Mouse (Mus musculus): Measurements from ENCODE around the gene Krt77. TPM values are rescaled to one million over a fixed set of nuclear protein-coding genes. Genes with fewer than 3 reads are reported as not detected.

The Krt77 gene
- polyA plus RNA-seq, 1 experiment = 2.7 TPM

DNA sequence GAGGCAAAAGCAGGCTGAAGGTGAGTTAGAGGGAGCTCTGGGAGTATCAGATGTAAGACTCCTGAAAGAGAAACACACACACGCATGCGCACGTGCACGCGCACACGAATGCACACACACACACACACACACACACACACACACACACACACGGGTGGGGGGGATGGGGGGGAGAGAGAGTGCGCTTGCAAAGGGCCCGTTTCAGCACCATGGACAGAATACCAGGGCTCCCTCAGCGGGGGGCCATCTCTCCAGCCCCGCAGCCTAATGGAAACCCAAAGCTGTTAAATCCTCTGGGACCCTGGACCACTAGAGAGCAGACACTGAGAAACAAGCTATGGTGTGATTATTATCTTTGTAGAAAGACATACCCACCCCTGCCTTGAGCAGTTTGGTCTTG lies 10.3 kb upstream of the Krt77 start:
- Histone ChIP-seq H3K4me1 (replicated peaks; ENCODE audit: control insufficient read depth, insufficient read depth, low read length) (no peaks in the 10 kb centered on the region), H3K4me3 (ENCODE audit: control insufficient read depth, insufficient read depth, low read length) (no peak overlapping the region), H3K27me3 (ENCODE audit: control insufficient read depth, insufficient read depth, low read length) (no peaks in the 10 kb centered on the region), H3K27ac (ENCODE audit: control insufficient read depth, insufficient read depth, low read length) (no peak overlapping the region), H3K36me3 (ENCODE audit: control insufficient read depth, insufficient read depth, low read length) (no peaks in the 10 kb centered on the region)
- no peak for DNase-seq
- 35% methylated on average over 11 of the region's 11 CpGs for WGBS
- TF ChIP-seq POLR2A (IDR thresholded peaks at IDR 0.05; ENCODE audit: control insufficient read depth, extremely low read depth, insufficient read depth, low read length, poor library complexity) (no peak), CTCF (IDR thresholded peaks at IDR 0.05; ENCODE audit: borderline replicate concordance, control insufficient read depth, extremely low read depth, insufficient read depth, low read length, poor library complexity) (no peak)

DNA sequence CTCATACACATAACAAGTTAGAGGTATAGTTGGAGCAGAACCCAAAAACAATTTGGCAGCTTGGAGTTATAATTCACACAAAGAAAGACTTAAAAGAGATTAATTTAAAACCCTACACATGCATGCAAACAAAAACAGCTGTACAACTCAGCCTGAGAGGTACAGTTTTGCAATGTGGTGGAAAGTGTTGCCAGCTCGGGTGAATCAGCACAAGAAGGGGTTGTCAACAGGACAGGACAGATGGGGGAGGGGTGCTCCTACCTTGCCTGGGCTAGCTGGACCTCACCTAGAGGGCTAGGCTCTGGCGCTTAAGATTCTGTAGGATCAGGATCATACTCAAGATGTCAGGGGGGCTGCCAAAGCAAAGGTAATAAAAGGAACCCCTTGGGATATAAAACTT lies 8.5 kb upstream of the Krt77 start:
- TF ChIP-seq CTCF (IDR thresholded peaks at IDR 0.05; ENCODE audit: borderline replicate concordance, control insufficient read depth, extremely low read depth, insufficient read depth, low read length, poor library complexity) (no peak), POLR2A (IDR thresholded peaks at IDR 0.05; ENCODE audit: control insufficient read depth, extremely low read depth, insufficient read depth, low read length, poor library complexity) (no peak)
- DNase-seq = no peak
- WGBS = 59% methylated on average over 2 of the region's 2 CpGs
- H3K4me1 ChIP-seq (replicated peaks; ENCODE audit: control insufficient read depth, insufficient read depth, low read length) = no peaks in the 10 kb centered on the region
- H3K4me3 ChIP-seq (ENCODE audit: control insufficient read depth, insufficient read depth, low read length) = no peak overlapping the region
- H3K27ac ChIP-seq (ENCODE audit: control insufficient read depth, insufficient read depth, low read length) = no peak overlapping the region
- H3K27me3 ChIP-seq (ENCODE audit: control insufficient read depth, insufficient read depth, low read length) = no peaks in the 10 kb centered on the region
- no peaks in the 10 kb centered on the region for H3K36me3 ChIP-seq (ENCODE audit: control insufficient read depth, insufficient read depth, low read length)

- no peaks in the 10 kb centered on the region for H3K27me3 ChIP-seq (ENCODE audit: control insufficient read depth, insufficient read depth, low read length)
- 88% methylated on average over 1 of the region's 1 CpGs for WGBS
- H3K4me1 ChIP-seq (replicated peaks; ENCODE audit: control insufficient read depth, insufficient read depth, low read length) = no peaks in the 10 kb centered on the region
- no peak for DNase-seq
- H3K27ac ChIP-seq (ENCODE audit: control insufficient read depth, insufficient read depth, low read length) = no peak overlapping the region
- H3K36me3 ChIP-seq (ENCODE audit: control insufficient read depth, insufficient read depth, low read length) = no peaks in the 10 kb centered on the region
- TF ChIP-seq POLR2A (IDR thresholded peaks at IDR 0.05; ENCODE audit: control insufficient read depth, extremely low read depth, insufficient read depth, low read length, poor library complexity) (no peak), CTCF (IDR thresholded peaks at IDR 0.05; ENCODE audit: borderline replicate concordance, control insufficient read depth, extremely low read depth, insufficient read depth, low read length, poor library complexity) (no peak)
- H3K4me3 ChIP-seq (ENCODE audit: control insufficient read depth, insufficient read depth, low read length) = no peak overlapping the region
These were observed 4.9 kb upstream of the Krt77 start for GRCm38 (mm10) chr15:101874383-101874782.

DNA sequence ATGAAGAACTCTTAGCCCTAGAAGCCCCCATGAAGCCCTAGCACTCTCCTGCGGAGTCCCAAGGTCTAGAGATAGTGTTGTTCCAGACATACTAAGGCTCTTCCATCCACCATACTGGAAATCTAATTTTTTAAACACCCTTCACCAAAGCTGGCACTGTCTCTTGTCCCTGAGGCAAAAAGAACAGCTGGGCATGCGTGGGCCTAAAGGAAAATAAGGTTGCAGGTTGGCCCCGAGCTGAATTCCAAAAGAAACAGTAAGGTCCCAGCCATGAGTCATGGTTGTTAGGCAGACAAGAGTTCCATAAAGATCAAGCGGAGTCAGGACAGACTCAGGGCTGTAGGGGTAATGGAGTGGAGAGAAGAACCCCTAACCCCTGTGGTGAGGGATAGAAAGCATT lies 3.7 kb upstream of the Krt77 start:
- no peak for TF ChIP-seq POLR2A (IDR thresholded peaks at IDR 0.05; ENCODE audit: control insufficient read depth, extremely low read depth, insufficient read depth, low read length, poor library complexity)
- no peak for TF ChIP-seq CTCF (IDR thresholded peaks at IDR 0.05; ENCODE audit: borderline replicate concordance, control insufficient read depth, extremely low read depth, insufficient read depth, low read length, poor library complexity)
- H3K27me3 ChIP-seq (ENCODE audit: control insufficient read depth, insufficient read depth, low read length) = no peaks in the 10 kb centered on the region
- no peak overlapping the region for H3K4me3 ChIP-seq (ENCODE audit: control insufficient read depth, insufficient read depth, low read length)
- WGBS = 84% methylated on average over 4 of the region's 4 CpGs
- DNase-seq = no peak
- H3K27ac ChIP-seq (ENCODE audit: control insufficient read depth, insufficient read depth, low read length) = no peak overlapping the region
- H3K36me3 ChIP-seq (ENCODE audit: control insufficient read depth, insufficient read depth, low read length) = no peaks in the 10 kb centered on the region
- no peaks in the 10 kb centered on the region for H3K4me1 ChIP-seq (replicated peaks; ENCODE audit: control insufficient read depth, insufficient read depth, low read length)

DNA sequence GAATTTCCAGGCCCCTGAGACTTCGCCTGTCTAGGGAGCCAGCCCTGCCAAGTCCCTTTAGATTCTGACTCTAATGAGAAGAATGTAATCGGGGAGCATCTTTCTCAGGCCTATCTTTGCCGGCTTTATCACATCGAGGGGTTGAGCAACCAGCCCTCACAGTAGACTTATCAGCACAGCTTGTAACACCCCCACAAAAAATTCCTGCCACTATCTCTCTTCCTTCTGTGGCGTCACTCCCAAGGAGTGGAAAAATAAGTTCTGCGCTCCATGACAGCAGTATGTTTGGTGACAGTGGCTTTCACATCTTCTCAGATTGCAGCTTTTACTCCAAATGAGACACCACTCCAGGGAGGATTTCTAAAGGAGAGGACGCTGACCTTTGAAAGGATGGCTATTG lies 2.8 kb downstream of the Krt77 start:
- H3K4me1 ChIP-seq (replicated peaks; ENCODE audit: control insufficient read depth, insufficient read depth, low read length) = no peaks in the 10 kb centered on the region
- no peak for DNase-seq
- H3K27ac ChIP-seq (ENCODE audit: control insufficient read depth, insufficient read depth, low read length) = no peak overlapping the region
- TF ChIP-seq CTCF (IDR thresholded peaks at IDR 0.05; ENCODE audit: borderline replicate concordance, control insufficient read depth, extremely low read depth, insufficient read depth, low read length, poor library complexity) = no peak
- no peak for TF ChIP-seq POLR2A (IDR thresholded peaks at IDR 0.05; ENCODE audit: control insufficient read depth, extremely low read depth, insufficient read depth, low read length, poor library complexity)
- H3K36me3 ChIP-seq (ENCODE audit: control insufficient read depth, insufficient read depth, low read length) = no peaks in the 10 kb centered on the region
- 89% methylated on average over 7 of the region's 7 CpGs for WGBS
- 0 out of 2 replicates have a peak, but pooled peaks cover 2% of the 10 kb centered on the region for H3K27me3 ChIP-seq (ENCODE audit: control insufficient read depth, insufficient read depth, low read length)
- H3K4me3 ChIP-seq (ENCODE audit: control insufficient read depth, insufficient read depth, low read length) = no peak overlapping the region

DNA sequence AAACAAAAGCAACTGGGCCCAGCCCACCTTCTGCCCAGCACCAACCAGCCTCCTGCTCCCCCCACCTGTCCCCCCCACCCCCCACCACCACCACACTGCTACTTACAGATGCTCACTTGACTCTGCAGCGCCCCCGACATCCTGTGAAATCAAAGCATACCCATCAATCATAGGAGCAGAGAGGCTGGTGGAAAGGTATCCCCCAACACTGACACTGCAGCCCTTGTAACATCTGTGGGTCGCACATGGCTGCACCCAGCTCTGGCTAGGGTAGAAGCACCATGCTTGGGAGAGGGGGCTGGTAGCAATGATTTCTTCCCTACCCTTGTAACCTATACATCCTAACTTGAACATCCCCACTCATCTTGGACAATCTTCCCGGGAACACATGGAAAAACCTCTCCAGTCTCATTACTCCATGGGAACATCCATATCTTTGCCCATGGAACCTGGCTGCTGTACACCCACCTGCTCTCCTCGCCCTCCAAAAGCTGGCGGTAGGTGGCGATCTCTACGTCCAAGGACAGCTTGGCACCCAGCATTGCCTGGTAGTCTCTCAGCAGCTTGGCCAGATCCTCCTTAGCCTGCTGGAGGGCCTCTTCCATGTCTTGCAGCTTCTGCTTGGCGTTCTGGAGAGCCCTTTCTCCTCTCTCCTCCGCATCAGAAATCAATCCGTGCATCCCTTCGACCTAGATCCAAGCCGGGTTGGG lies 8.9 kb downstream of the Krt77 start:
- no peak for TF ChIP-seq POLR2A (IDR thresholded peaks at IDR 0.05; ENCODE audit: control insufficient read depth, extremely low read depth, insufficient read depth, low read length, poor library complexity)
- TF ChIP-seq CTCF (IDR thresholded peaks at IDR 0.05; ENCODE audit: borderline replicate concordance, control insufficient read depth, extremely low read depth, insufficient read depth, low read length, poor library complexity) = no peak
- Histone ChIP-seq H3K4me3 (ENCODE audit: control insufficient read depth, insufficient read depth, low read length) (no peak overlapping the region), H3K27me3 (ENCODE audit: control insufficient read depth, insufficient read depth, low read length) (peaks cover 10% of the 10 kb centered on the region; the same call in 1 of the 2 replicates), H3K4me1 (replicated peaks; ENCODE audit: control insufficient read depth, insufficient read depth, low read length) (0 out of 2 replicates have a peak, but pooled peaks cover 2% of the 10 kb centered on the region), H3K36me3 (ENCODE audit: control insufficient read depth, insufficient read depth, low read length) (no peaks in the 10 kb centered on the region), H3K27ac (ENCODE audit: control insufficient read depth, insufficient read depth, low read length) (no peak overlapping the region)
- DNase-seq = no peak
- 64% methylated on average over 13 of the region's 13 CpGs for WGBS
